Mouse (Mus musculus) lung, postnatal 0 days (tissue): ENCODE results near the gene Adck1. TPM values are rescaled to one million over a fixed set of nuclear protein-coding genes. Genes with fewer than 3 reads are reported as not detected.
A peak's percentile ranks its signal among the peaks of the same experiment; 100 is the strongest.

Experiments used
- ATAC-seq: fragments of 200-750 bp; cut with Nextera tagmentation; 2 replicates; pipeline ENCODE4 v1.8.0; 2017; ENCODE audit warnings: moderate library complexity
- DNase-seq: peaks from one replicate; pipeline ENCODE4 v3.0.0-alpha.2; 2016; ENCODE audit warnings: low spot score
- H3K27ac ChIP-seq: fragments of 300-500 bp; sonication (generic); 2 replicates; pipeline ENCODE4 v1.5.1; 2014; ENCODE audit warnings: antibody characterized with exemption, mild to moderate bottlenecking, low read length, mixed read lengths
- H3K27me3 ChIP-seq: fragments of 300-500 bp; sonication (generic); replicated peaks from 2 replicates; pipeline ENCODE4 v1.6.1; 2014; ENCODE audit warnings: low read length, mixed read lengths; ENCODE audit not compliant: insufficient read depth
- H3K36me3 ChIP-seq: fragments of 300-500 bp; sonication (generic); 2 replicates; pipeline ENCODE4 v1.6.1; 2014; ENCODE audit warnings: low read length, mixed read lengths; ENCODE audit not compliant: insufficient read depth
- H3K4me1 ChIP-seq: fragments of 300-500 bp; sonication (generic); 2 replicates; pipeline ENCODE4 v1.6.1; 2014; ENCODE audit warnings: antibody characterized with exemption, low read depth, low read length, mixed read lengths; ENCODE audit not compliant: insufficient read depth
- H3K4me2 ChIP-seq: fragments of 300-500 bp; sonication (generic); replicated peaks from 2 replicates; pipeline ENCODE4 v1.6.1; 2014; ENCODE audit warnings: low read depth, mild to moderate bottlenecking, low read length, moderate library complexity, mixed read lengths
- H3K4me3 ChIP-seq: fragments of 300-500 bp; sonication (generic); 2 replicates; pipeline ENCODE4 v1.5.1; 2014; ENCODE audit warnings: low read depth, low read length
- H3K9ac ChIP-seq: fragments of 300-500 bp; sonication (generic); replicated peaks from 2 replicates; pipeline ENCODE4 v1.6.1; 2014; ENCODE audit warnings: low read depth, mild to moderate bottlenecking
- H3K9me3 ChIP-seq: fragments of 300-500 bp; sonication (generic); 2 replicates; pipeline ENCODE4 v1.6.1; 2016; ENCODE audit warnings: low read length, mixed read lengths
- CTCF ChIP-seq: IDR thresholded peaks from 2 replicates; pipeline ENCODE4 v1.5.1; 2016; ENCODE audit warnings: antibody characterized with exemption, mild to moderate bottlenecking
- EP300 ChIP-seq: IDR thresholded peaks from 2 replicates; pipeline ENCODE4 v1.6.1; 2016; ENCODE audit warnings: antibody characterized with exemption, mild to moderate bottlenecking, control low read depth
- WGBS: fragments of 180-500 bp; shearing (Covaris S2); extraction: QIAGEN DNeasy Blood & Tissue Kit; methylation state at CpG from one replicate; pipeline ENCODE4 v1.1.7; 2014; 5-methylcytosine and 5-hydroxymethylcytosine counted together
- polyA plus RNA-seq: library from polyadenylated mRNA; unstranded; fragments of >200 nt; fragmentation: Nextera tagmentation; extraction: Ambion mirVana; gene quantifications from 2 replicates; pipeline ENCODE4 v1.2.1, GENCODE M21; 2015

Gene Adck1
- polyA plus RNA-seq, 1 experiment from 2014 or later: 12.9 TPM

DNA sequence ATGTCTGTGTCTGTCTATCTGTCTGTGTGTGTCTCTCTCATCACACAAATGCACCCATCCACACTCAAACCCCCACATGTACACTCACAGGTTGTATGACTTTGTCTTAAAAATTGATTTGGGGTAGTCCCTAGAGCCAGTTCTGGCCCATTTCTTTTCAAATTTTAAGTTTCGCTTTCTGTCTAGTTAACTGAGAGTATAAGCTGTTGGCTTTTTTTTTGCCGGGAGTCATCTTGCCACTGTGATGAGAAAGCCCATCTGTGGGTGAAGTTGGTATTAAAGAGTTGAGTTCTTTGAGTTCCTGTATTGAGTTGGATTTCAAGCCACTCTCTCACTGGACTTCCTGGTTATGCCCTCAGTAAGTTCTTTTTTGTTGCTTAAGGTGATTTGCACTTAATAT lies 17.9 kb downstream of the Adck1 start:
- Histone ChIP-seq H3K27ac (no peak overlapping the region), H3K4me2 (no peak overlapping the region), H3K4me1 (no peaks in the 10 kb centered on the region), H3K9ac (no peak overlapping the region), H3K4me3 (no peak overlapping the region), H3K9me3 (no peaks in the 10 kb centered on the region), H3K36me3 (no peaks in the 10 kb centered on the region), H3K27me3 (no peaks in the 10 kb centered on the region)
- ATAC-seq: no peak
- no peak for DNase-seq
- no peak for TF ChIP-seq EP300
- TF ChIP-seq CTCF: no peak
- 92% methylated on average over 2 of the region's 2 CpGs for WGBS

DNA sequence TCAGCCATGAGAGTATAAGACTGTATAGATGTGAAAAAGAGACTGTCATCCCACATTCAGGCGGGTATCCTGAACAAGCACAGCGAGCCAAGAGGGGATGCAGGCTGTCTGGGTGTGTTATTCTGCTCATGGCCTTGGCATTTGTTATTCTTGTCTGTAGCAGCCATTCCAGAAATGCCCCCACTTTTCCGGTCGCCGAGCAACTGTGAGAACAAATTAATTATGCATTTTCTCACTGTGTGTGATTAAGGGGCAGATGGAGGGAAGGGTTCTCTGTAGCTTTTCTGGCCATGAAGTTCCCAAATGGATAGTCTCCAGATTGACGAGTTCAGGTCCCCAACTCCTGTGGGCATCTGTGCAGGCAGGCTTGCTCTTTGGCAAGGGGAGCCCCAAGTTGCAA lies 28.5 kb downstream of the Adck1 start:
- Histone ChIP-seq H3K27ac (no peak overlapping the region), H3K36me3 (no peaks in the 10 kb centered on the region), H3K9me3 (no peaks in the 10 kb centered on the region), H3K27me3 (no peaks in the 10 kb centered on the region), H3K4me1 (no peaks in the 10 kb centered on the region), H3K4me3 (no peak overlapping the region), H3K9ac (no peak overlapping the region), H3K4me2 (no peak overlapping the region)
- WGBS: 91% methylated on average over 6 of the region's 6 CpGs
- ATAC-seq (no peak), DNase-seq (no peak)
- TF ChIP-seq EP300: no peak
- no peak for TF ChIP-seq CTCF

DNA sequence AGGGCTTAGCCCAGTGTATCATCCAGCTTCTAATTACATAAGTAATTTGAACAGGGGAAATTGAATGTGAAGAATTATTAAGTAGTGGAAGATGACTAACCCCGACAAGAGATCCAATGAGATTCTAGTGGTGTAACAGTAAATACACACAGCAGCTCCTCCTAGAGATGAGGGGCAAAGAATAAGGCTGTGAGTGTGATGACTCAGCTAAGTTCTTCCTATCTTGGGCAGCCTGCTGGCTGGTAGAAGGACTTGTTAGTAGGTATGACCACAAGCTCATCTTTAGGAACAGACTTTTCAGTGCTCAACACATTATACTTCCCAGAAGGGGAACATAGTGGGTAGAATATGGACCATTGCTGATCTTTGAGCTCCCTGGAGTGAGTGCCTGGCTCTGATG lies 38.3 kb downstream of the Adck1 start:
- H3K4me1 ChIP-seq: no peaks in the 10 kb centered on the region
- H3K36me3 ChIP-seq: no peaks in the 10 kb centered on the region
- no peak overlapping the region for H3K9ac ChIP-seq
- no peak overlapping the region for H3K4me3 ChIP-seq
- H3K4me2 ChIP-seq: no peak overlapping the region
- H3K27ac ChIP-seq: no peak overlapping the region
- DNase-seq (no peak), ATAC-seq (no peak)
- TF ChIP-seq EP300 (no peak), CTCF (no peak)
- H3K9me3 ChIP-seq: no peaks in the 10 kb centered on the region
- 71% methylated on average over 1 of the region's 1 CpGs for WGBS
- no peaks in the 10 kb centered on the region for H3K27me3 ChIP-seq

DNA sequence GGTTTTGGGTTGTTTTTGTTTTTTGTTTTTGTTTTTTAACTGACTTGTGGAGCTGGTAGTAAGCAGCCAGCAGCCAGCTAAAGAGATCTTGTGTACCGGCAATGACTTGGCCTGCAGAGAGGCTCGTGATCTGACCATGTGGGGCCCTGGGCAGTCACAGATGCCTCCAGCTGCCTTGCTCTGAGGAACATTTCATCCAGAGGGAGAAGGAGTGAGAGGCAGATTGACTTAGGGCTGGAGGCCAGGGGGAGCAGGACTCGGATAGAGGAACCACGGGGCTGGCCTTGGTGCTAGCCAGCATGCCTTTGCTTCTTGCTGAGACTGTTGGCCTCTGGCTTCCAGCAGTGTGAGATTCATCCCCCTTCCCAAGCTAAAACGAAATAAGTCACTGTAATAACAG lies 43.2 kb downstream of the Adck1 start:
- H3K4me3 ChIP-seq: no peak overlapping the region
- H3K36me3 ChIP-seq: no peaks in the 10 kb centered on the region
- no peak overlapping the region for H3K4me2 ChIP-seq
- TF ChIP-seq CTCF (no peak), EP300 (no peak)
- no peak overlapping the region for H3K27ac ChIP-seq
- WGBS: 47% methylated on average over 5 of the region's 5 CpGs
- H3K4me1 ChIP-seq: no peaks in the 10 kb centered on the region
- ATAC-seq (no peak), DNase-seq (no peak)
- H3K27me3 ChIP-seq: no peaks in the 10 kb centered on the region
- no peak overlapping the region for H3K9ac ChIP-seq
- no peaks in the 10 kb centered on the region for H3K9me3 ChIP-seq

DNA sequence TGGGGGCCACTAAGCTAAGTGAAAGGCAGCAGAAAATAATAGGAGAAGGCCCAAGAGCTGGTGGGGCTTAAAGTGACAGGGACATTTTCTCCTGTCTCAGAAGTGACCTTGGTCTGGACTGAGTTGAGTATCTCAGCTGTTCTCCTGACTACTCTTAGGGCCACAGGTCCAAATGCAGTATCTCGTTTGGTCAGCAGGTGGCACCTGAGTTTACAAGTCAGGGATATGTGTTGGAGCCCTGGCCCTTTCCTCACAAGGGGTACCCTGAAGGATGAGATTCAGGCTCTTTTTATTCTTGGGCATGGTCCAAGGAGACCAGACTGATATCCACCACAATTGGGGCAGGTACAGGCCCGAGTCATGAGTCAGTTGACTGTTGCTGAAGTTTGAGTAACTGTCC lies 44.8 kb downstream of the Adck1 start:
- Histone ChIP-seq H3K4me2 (no peak overlapping the region), H3K4me3 (no peak overlapping the region), H3K4me1 (no peaks in the 10 kb centered on the region), H3K27me3 (no peaks in the 10 kb centered on the region), H3K9me3 (no peaks in the 10 kb centered on the region), H3K9ac (no peak overlapping the region), H3K27ac (no peak overlapping the region), H3K36me3 (no peaks in the 10 kb centered on the region)
- TF ChIP-seq CTCF (peak; percentile 78), EP300 (no peak)
- peak; percentile 36 for DNase-seq
- no peak; the same call in 1 of the 2 replicates for ATAC-seq
- WGBS: 35% methylated on average over 2 of the region's 2 CpGs

DNA sequence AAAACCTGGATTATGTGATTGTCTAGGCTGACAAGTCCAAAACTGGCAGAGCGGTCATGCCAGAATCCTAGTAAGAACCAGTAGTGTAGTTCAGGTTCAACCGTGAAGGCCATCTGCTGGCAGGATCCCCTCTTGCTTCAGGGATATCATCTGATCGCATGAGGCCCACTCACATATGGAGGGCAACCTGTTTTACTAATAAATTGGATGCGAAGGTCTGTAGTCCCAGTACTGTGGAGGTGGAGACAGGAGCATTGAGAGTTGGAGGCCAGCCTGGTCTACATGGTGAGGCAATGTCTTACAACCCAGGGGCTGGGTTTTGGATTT lies 47.6 kb downstream of the Adck1 start:
- Histone ChIP-seq H3K4me2 (no peak overlapping the region), H3K4me3 (no peak overlapping the region), H3K9me3 (no peaks in the 10 kb centered on the region), H3K9ac (no peak overlapping the region), H3K36me3 (no peaks in the 10 kb centered on the region), H3K27me3 (no peaks in the 10 kb centered on the region), H3K27ac (no peak overlapping the region), H3K4me1 (no peaks in the 10 kb centered on the region)
- DNase-seq: no peak
- ATAC-seq: peak; percentile 47; the same call in 1 of the 2 replicates
- TF ChIP-seq CTCF (no peak), EP300 (no peak)
- 89% methylated on average over 4 of the region's 4 CpGs for WGBS

DNA sequence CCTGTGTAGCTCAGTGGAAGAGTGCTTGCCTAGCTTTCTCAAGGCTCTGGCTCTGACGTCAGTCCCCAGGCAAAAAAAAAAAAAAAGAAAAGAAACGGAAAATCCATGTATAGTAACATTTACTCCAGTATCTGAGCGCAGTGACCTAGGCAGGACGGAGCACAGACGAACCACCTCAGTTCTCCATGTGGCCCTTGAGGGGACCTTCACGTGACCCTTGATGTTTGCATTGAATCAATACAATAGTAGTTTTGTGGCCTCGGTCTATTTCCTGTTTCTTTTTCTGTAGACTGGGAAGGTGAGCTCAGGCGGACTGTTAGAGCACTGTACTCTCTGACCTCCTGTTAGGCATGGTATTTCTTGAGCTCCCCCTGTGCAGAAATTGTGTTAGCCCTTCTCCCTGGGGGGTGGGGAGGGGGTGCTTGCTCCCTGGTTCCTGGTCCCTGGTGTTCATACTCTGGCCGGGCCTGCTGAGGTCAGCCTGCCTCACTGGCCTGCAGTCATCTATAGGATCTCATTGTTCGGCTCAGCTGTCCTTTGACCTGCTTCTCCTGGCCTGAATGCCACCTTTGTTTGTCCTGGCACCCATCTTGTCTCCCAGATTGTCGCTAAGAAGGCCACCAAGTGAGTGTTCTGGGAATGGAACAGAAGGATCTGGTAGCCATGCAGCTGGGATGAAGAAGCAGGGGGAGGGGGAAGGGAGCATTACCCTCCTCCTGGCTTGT lies 48.1 kb downstream of the Adck1 start:
- TF ChIP-seq CTCF: no peak
- TF ChIP-seq EP300: no peak
- Histone ChIP-seq H3K4me1 (no peaks in the 10 kb centered on the region), H3K9ac (no peak overlapping the region), H3K4me2 (0 out of 2 replicates have a peak overlapping the region, but pooled peaks have one; percentile 3), H3K36me3 (no peaks in the 10 kb centered on the region), H3K27ac (no peak overlapping the region), H3K27me3 (no peaks in the 10 kb centered on the region), H3K4me3 (no peak overlapping the region), H3K9me3 (no peaks in the 10 kb centered on the region)
- peak; percentile 30 for DNase-seq
- ATAC-seq: peak; percentile 28; the same call in 1 of the 2 replicates
- WGBS: 48% methylated on average over 11 of the region's 11 CpGs
